12 mouse cellular contexts compared by ENCODE assay signal in the genomic region with DNA sequence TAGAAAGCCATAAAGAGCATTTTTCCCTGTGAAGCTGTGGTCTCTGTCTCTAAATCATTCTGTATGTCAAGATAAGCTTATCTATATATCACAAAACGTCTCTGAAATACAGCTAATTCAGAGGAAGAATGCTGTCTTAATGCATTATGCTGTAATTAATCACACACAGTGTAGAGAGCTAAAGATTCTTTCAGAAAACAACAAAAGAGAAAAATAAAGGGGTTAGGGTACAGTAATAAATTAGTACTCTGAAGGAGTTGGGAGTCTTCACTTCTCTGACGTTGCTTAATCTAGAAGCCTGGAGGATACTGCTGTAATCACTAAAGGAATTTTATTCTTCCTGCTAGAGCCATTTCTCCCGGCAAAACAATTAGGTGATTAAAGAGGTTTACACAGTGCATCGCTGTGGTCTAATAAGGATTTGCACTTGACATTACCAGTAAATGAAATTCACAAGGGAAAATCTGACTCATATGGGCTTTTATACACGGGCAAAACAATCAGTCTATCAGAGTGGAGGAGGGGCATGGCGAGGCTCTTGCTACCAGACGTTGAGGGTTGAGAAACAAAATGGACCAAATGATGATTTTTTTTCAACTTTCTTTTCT.
A peak's percentile ranks its signal among the peaks of the same experiment; 100 is the strongest.
DNase-seq lines count a peak whose midpoint lies in the region; ATAC-seq and TF ChIP-seq lines count a peak whose summit lies in the region.
"Had no signal": no experiment of that assay in that cellular context is flagged by ENCODE, and none has a peak within 500 bp of the region (broad histone marks: within the 10 kb centered on the region; RNA-seq: fewer than 3 reads in every experiment).

No protein-coding gene starts in this region.

- no peaks in the 10 kb centered on the region for H3K9me3 ChIP-seq in kidney, embryonic 16.5 days (ENCODE audit: low read length)
- no peaks in the 10 kb centered on the region for H3K9me3 ChIP-seq in embryonic facial prominence, embryonic 14.5 days (ENCODE audit: control insufficient read depth, low read length)
- H3K9me3 ChIP-seq in hindbrain, embryonic 12.5 days (replicated peaks): no peaks in the 10 kb centered on the region
- no peaks in the 10 kb centered on the region for H3K9me3 ChIP-seq in midbrain, postnatal 0 days (ENCODE audit: low read length)
- H3K9me3 ChIP-seq: heart, embryonic 12.5 days had no signal

- no peaks in the 10 kb centered on the region for H3K27me3 ChIP-seq in kidney, embryonic 16.5 days (ENCODE audit: insufficient read depth, low read length)
- no peaks in the 10 kb centered on the region for H3K27me3 ChIP-seq in embryonic facial prominence, embryonic 14.5 days (replicated peaks; ENCODE audit: control insufficient read depth, insufficient read depth, low read length)
- H3K27me3 ChIP-seq in hindbrain, embryonic 12.5 days: no peaks in the 10 kb centered on the region
- no peaks in the 10 kb centered on the region for H3K27me3 ChIP-seq in midbrain, postnatal 0 days (ENCODE audit: insufficient read depth, low read length)
- H3K27me3 ChIP-seq: heart, embryonic 12.5 days had no signal

- no peak for DNase-seq in kidney, postnatal 25 days
- peak; percentile 24 for DNase-seq in embryonic facial prominence, embryonic 14.5 days (ENCODE audit: low spot score)
- peak; percentile 24 for DNase-seq in midbrain, postnatal 0 days (ENCODE audit: low spot score)
- no peak for DNase-seq in right cerebral cortex, postnatal 14 days
- no peak for DNase-seq in cerebellum, postnatal 25 days
- DNase-seq in adrenal gland, postnatal 4 days (ENCODE audit: low spot score in 2 of 2): no peak
- DNase-seq: adrenal gland, adult 2 months; layer of hippocampus, adult 9-11 months; lung, adult 18-20 months had no signal

- no peak overlapping the region for H3K4me3 ChIP-seq in kidney, embryonic 16.5 days (ENCODE audit: low read length)
- H3K4me3 ChIP-seq in embryonic facial prominence, embryonic 14.5 days (ENCODE audit: low read depth, low read length): no peak overlapping the region
- no peak overlapping the region for H3K4me3 ChIP-seq in hindbrain, embryonic 12.5 days
- H3K4me3 ChIP-seq in midbrain, postnatal 0 days (ENCODE audit: low read depth, low read length): no peak overlapping the region
- H3K4me3 ChIP-seq: heart, embryonic 12.5 days had no signal

- no peak overlapping the region for H3K27ac ChIP-seq in kidney, embryonic 16.5 days (ENCODE audit: low read length)
- no peak overlapping the region for H3K27ac ChIP-seq in embryonic facial prominence, embryonic 14.5 days (replicated peaks; ENCODE audit: low read depth, low read length)
- 0 out of 2 replicates have a peak overlapping the region, but pooled peaks have one; percentile 12 for H3K27ac ChIP-seq in hindbrain, embryonic 12.5 days
- no peak overlapping the region for H3K27ac ChIP-seq in midbrain, postnatal 0 days (ENCODE audit: low read depth, low read length)

- peaks cover 3% of the 10 kb centered on the region; the same call in 1 of the 2 replicates for H3K4me1 ChIP-seq in kidney, embryonic 16.5 days (ENCODE audit: insufficient read depth, low read length)
- H3K4me1 ChIP-seq in embryonic facial prominence, embryonic 14.5 days (ENCODE audit: control insufficient read depth, insufficient read depth, low read length): no peaks in the 10 kb centered on the region
- 0 out of 2 replicates have a peak, but pooled peaks cover 4% of the 10 kb centered on the region for H3K4me1 ChIP-seq in hindbrain, embryonic 12.5 days
- H3K4me1 ChIP-seq in midbrain, postnatal 0 days (ENCODE audit: insufficient read depth, low read length): no peaks in the 10 kb centered on the region
- H3K4me1 ChIP-seq: heart, embryonic 12.5 days had no signal

- 21% methylated on average over 7 of the region's 7 CpGs for WGBS in kidney, embryonic 16.5 days
- 24% methylated on average over 7 of the region's 7 CpGs for WGBS in embryonic facial prominence, embryonic 14.5 days
- WGBS in hindbrain, embryonic 12.5 days: 30% methylated on average over 7 of the region's 7 CpGs
- 13% methylated on average over 7 of the region's 7 CpGs for WGBS in midbrain, postnatal 0 days

- no peak overlapping the region for H3K9ac ChIP-seq in kidney, embryonic 16.5 days (replicated peaks; ENCODE audit: low read length)
- no peak overlapping the region for H3K9ac ChIP-seq in embryonic facial prominence, embryonic 14.5 days (ENCODE audit: low read depth, low read length)
- no peak overlapping the region for H3K9ac ChIP-seq in hindbrain, embryonic 12.5 days
- H3K9ac ChIP-seq in midbrain, postnatal 0 days (replicated peaks; ENCODE audit: low read length, poor library complexity, severe bottlenecking): no peak overlapping the region
- H3K9ac ChIP-seq: heart, embryonic 12.5 days had no signal

- H3K4me2 ChIP-seq in kidney, embryonic 16.5 days (replicated peaks; ENCODE audit: low read depth, low read length): no peak overlapping the region
- H3K4me2 ChIP-seq in embryonic facial prominence, embryonic 14.5 days (ENCODE audit: low read depth, low read length): no peak overlapping the region
- H3K4me2 ChIP-seq in hindbrain, embryonic 12.5 days (replicated peaks): 0 out of 2 replicates have a peak overlapping the region, but pooled peaks have one; percentile 9
- H3K4me2 ChIP-seq in midbrain, postnatal 0 days (ENCODE audit: low read depth, low read length, poor library complexity, severe bottlenecking): no peak overlapping the region; the same call in 1 of the 2 replicates
- H3K4me2 ChIP-seq: heart, embryonic 12.5 days had no signal

- no peak for TF ChIP-seq CTCF in midbrain, postnatal 0 days (IDR thresholded peaks at IDR 0.05)

- H3K36me3 ChIP-seq in kidney, embryonic 16.5 days (ENCODE audit: insufficient read depth, low read length): no peaks in the 10 kb centered on the region
- no peaks in the 10 kb centered on the region for H3K36me3 ChIP-seq in embryonic facial prominence, embryonic 14.5 days (ENCODE audit: control insufficient read depth, insufficient read depth, low read length)
- H3K36me3 ChIP-seq in hindbrain, embryonic 12.5 days: no peaks in the 10 kb centered on the region
- no peaks in the 10 kb centered on the region for H3K36me3 ChIP-seq in midbrain, postnatal 0 days (ENCODE audit: insufficient read depth, low read length)
- H3K36me3 ChIP-seq: heart, embryonic 12.5 days had no signal

- ATAC-seq in kidney, embryonic 16.5 days (ENCODE audit: low FRiP score, low TSS enrichment): peak; percentile 81
- no peak for ATAC-seq in embryonic facial prominence, embryonic 14.5 days (ENCODE audit: low read depth)
- ATAC-seq in hindbrain, embryonic 12.5 days (ENCODE audit: low FRiP score): peak; percentile 46
- ATAC-seq in midbrain, postnatal 0 days (ENCODE audit: low FRiP score): no peak

Comparison
In these comparisons a context has a peak if more than half of its experiments do, and no peak if none do; other contexts are left out.
1. ATAC-seq: peak in kidney, embryonic 16.5 days (single experiment) and hindbrain, embryonic 12.5 days (single experiment); none in embryonic facial prominence, embryonic 14.5 days (single experiment) and midbrain, postnatal 0 days (single experiment).
2. DNase-seq: peak in embryonic facial prominence, embryonic 14.5 days (single experiment) and midbrain, postnatal 0 days (single experiment); none in kidney, postnatal 25 days (0 of 2), right cerebral cortex, postnatal 14 days (single experiment), cerebellum, postnatal 25 days (0 of 2) and adrenal gland, postnatal 4 days (0 of 2).